Mouse (Mus musculus) embryonic fibroblast, embryonic 13.5 days (primary cell): ENCODE data around the gene Disp1.

Source experiments
- CTCF ChIP-seq: IDR thresholded peaks from 2 replicates; pipeline ENCODE4 v1.5.1; 2011; ENCODE audit warnings: mild to moderate bottlenecking, control low read depth, low read length, moderate library complexity, borderline replicate concordance; ENCODE audit not compliant: insufficient read depth
- POLR2A ChIP-seq: IDR thresholded peaks from 2 replicates; pipeline ENCODE4 v1.6.1; 2011; ENCODE audit warnings: low read depth, mild to moderate bottlenecking, control low read depth, low read length, moderate library complexity

GRCm38 (mm10) chr1:183084085-183085050, 137.0 kb downstream of the Disp1 start:
- no peak for TF ChIP-seq CTCF
- TF ChIP-seq POLR2A = no peak
